Mouse (Mus musculus) hindbrain, postnatal 0 days (tissue): ENCODE results near the gene Zranb3. TPM values are rescaled to one million over a fixed set of nuclear protein-coding genes. Genes with fewer than 3 reads are reported as not detected.
"Not testable (repeated sequence)": the region's sequence is repeated elsewhere in the genome, so short reads cannot be mapped to it uniquely, and the experiment has no call there.

Experiments used
- ATAC-seq: fragments of 200-750 bp; cut with Nextera tagmentation; 2 replicates; pipeline ENCODE4 v1.8.0; 2017; ENCODE audit warnings: mild to moderate bottlenecking, moderate TSS enrichment, moderate library complexity
- DNase-seq: peaks from one replicate; pipeline ENCODE4 v3.0.0-alpha.2; 2015; ENCODE audit warnings: low spot score
- H3K27ac ChIP-seq: fragments of 300-500 bp; sonication (generic); 2 replicates; pipeline ENCODE4 v1.5.1; 2014; ENCODE audit warnings: mild to moderate bottlenecking
- H3K27me3 ChIP-seq: fragments of 300-500 bp; sonication (generic); 2 replicates; pipeline ENCODE4 v1.6.1; 2014; ENCODE audit warnings: low read length, mixed read lengths; ENCODE audit not compliant: insufficient read depth
- H3K36me3 ChIP-seq: fragments of 300-500 bp; sonication (generic); 2 replicates; pipeline ENCODE4 v1.6.1; 2014; ENCODE audit warnings: low read length, mixed read lengths; ENCODE audit not compliant: insufficient read depth
- H3K4me1 ChIP-seq: fragments of 300-500 bp; sonication (generic); 2 replicates; pipeline ENCODE4 v1.6.1; 2014; ENCODE audit warnings: antibody characterized with exemption, low read length, mixed read lengths; ENCODE audit not compliant: insufficient read depth
- H3K4me2 ChIP-seq: fragments of 300-500 bp; sonication (generic); 2 replicates; pipeline ENCODE4 v1.6.1; 2014; ENCODE audit warnings: low read depth, mild to moderate bottlenecking, low read length, moderate library complexity, mixed read lengths
- H3K4me3 ChIP-seq: fragments of 300-500 bp; sonication (generic); 2 replicates; pipeline ENCODE4 v1.5.1; 2014; ENCODE audit warnings: low read length
- H3K9ac ChIP-seq: fragments of 300-500 bp; sonication (generic); replicated peaks from 2 replicates; pipeline ENCODE4 v1.6.1; 2014; ENCODE audit warnings: mild to moderate bottlenecking, low read length, moderate library complexity, mixed read lengths
- H3K9me3 ChIP-seq: fragments of 300-500 bp; sonication (generic); 2 replicates; pipeline ENCODE4 v1.6.1; 2016; ENCODE audit warnings: low read length, mixed read lengths
- CTCF ChIP-seq: IDR thresholded peaks from 2 replicates; pipeline ENCODE4 v1.5.1; 2016; ENCODE audit warnings: antibody characterized with exemption, control low read depth, low read depth
- WGBS: fragments of 180-500 bp; shearing (Covaris S2); extraction: QIAGEN DNeasy Blood & Tissue Kit; methylation state at CpG from one replicate; pipeline ENCODE4 v1.1.7; 2014; 5-methylcytosine and 5-hydroxymethylcytosine counted together
- polyA plus RNA-seq: library from polyadenylated mRNA; unstranded; fragments of >200 nt; fragmentation: Nextera tagmentation; extraction: Ambion mirVana; gene quantifications from 2 replicates; pipeline ENCODE4 v1.2.1, GENCODE M21; 2015
- total RNA-seq: library from RNA; depleted of rRNA; stranded (reverse); fragments of >200 nt; gene quantifications from 2 replicates; pipeline ENCODE4 v1.2.3, GENCODE M21; 2014

The Zranb3 gene
- total and polyA plus RNA-seq, 2 experiments from 2014 or later = 3.8 to 8.9 TPM

- Histone ChIP-seq H3K4me2 (no peak overlapping the region), H3K9me3 (no peaks in the 10 kb centered on the region), H3K4me3 (no peak overlapping the region), H3K27ac (no peak overlapping the region), H3K27me3 (no peaks in the 10 kb centered on the region), H3K4me1 (no peaks in the 10 kb centered on the region), H3K36me3 (no peaks in the 10 kb centered on the region), H3K9ac (no peak overlapping the region)
- DNase-seq (no peak), ATAC-seq (no peak)
- 79% methylated on average over 4 of the region's 4 CpGs for WGBS
- TF ChIP-seq CTCF = no peak
Observed at GRCm38 (mm10) chr1:128013698-128014386, 89.0 kb downstream of the Zranb3 start.

DNA sequence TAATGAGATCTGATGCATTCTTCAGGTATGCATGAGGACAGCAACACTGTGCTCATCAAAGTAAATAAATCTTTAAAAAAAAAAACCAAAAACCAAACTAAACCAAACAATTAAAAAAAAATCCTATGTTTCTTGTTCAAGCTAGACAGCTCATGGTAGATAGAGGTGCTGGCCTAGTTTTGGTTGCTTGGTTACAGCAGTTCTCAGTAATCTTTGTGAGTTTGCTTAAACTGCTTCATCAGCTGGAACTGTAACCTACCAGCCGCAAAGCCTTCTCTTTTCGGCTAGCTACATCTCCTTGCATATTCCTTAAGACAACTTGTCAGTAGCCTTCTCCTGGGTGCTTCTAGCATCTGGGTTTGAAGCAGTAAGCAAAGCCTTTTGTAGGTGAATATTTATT lies 93.1 kb downstream of the Zranb3 start:
- no peaks in the 10 kb centered on the region for H3K9me3 ChIP-seq
- no peak for ATAC-seq
- no peaks in the 10 kb centered on the region for H3K27me3 ChIP-seq
- TF ChIP-seq CTCF = no peak
- WGBS = 64% methylated on average over 2 of the region's 2 CpGs
- no peak overlapping the region for H3K4me2 ChIP-seq
- no peaks in the 10 kb centered on the region for H3K4me1 ChIP-seq
- no peaks in the 10 kb centered on the region for H3K36me3 ChIP-seq
- DNase-seq = peak; percentile 15
- no peak overlapping the region for H3K9ac ChIP-seq
- no peak overlapping the region for H3K27ac ChIP-seq
- H3K4me3 ChIP-seq = no peak overlapping the region

DNA sequence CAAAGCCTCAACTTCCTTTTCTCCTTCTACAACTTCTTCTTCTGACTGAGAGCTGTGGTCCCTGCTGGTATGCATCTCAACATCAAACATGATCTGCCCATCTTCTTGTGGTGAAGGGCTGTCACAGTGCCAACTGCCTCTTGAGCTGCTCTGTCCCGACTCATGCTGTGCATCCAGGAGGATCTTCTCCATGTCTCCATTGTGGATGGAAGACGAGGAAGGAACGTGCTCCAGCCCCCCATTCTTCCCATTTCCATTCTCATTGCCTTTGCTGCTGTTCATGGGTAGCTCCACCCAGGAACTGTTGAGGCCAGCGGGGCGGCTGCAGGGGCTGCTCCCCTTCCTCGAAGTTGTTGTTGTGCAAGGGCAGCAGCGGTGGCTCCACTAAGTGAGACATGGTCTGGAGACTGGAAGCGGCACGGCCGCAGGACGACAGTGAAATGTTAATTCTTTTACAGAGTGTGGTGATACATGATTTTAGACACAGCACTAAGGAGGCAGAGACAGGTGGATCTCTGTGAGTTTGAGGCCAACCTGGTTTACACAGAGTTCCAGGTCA lies 96.7 kb downstream of the Zranb3 start:
- not testable (repeated sequence) for H3K27me3 ChIP-seq, H3K36me3 ChIP-seq, H3K27ac ChIP-seq, DNase-seq, H3K9ac ChIP-seq, H3K9me3 ChIP-seq, ATAC-seq, H3K4me3 ChIP-seq, H3K4me1 ChIP-seq, H3K4me2 ChIP-seq
- WGBS = 94% methylated on average over 11 of the region's 11 CpGs

DNA sequence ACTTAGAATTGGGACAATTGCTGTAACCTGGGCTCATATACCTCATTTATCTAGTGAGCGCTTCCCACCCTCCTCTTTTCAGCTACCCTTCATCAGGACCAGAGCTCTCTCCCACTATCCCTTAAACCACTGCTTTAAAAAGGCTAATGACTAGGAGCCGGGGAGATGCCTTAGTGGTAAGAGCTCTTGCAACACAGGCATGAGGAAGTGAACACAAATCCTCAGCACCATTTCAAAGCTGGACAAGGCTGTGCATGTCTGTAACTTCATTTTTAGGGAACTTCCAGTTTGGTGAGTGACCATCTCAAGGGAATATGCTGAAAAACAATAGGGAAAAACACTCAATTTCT lies 98.5 kb downstream of the Zranb3 start:
- Histone ChIP-seq H3K36me3 (no peaks in the 10 kb centered on the region), H3K9me3 (no peaks in the 10 kb centered on the region), H3K9ac (no peak overlapping the region), H3K4me2 (no peak overlapping the region), H3K4me3 (no peak overlapping the region), H3K27ac (no peak overlapping the region), H3K27me3 (no peaks in the 10 kb centered on the region), H3K4me1 (no peaks in the 10 kb centered on the region)
- no peak for DNase-seq
- no peak for TF ChIP-seq CTCF
- ATAC-seq = no peak
- WGBS = 79% methylated on average over 2 of the region's 2 CpGs

- no peak for ATAC-seq
- Histone ChIP-seq H3K9me3 (no peaks in the 10 kb centered on the region), H3K9ac (no peak overlapping the region), H3K27ac (no peak overlapping the region), H3K4me3 (no peak overlapping the region), H3K4me1 (no peaks in the 10 kb centered on the region), H3K4me2 (no peak overlapping the region), H3K36me3 (no peaks in the 10 kb centered on the region), H3K27me3 (no peaks in the 10 kb centered on the region)
- no peak for TF ChIP-seq CTCF
- DNase-seq = no peak
- WGBS = 78% methylated on average over 4 of the region's 4 CpGs
Observed at GRCm38 (mm10) chr1:128003712-128004370, 99.0 kb downstream of the Zranb3 start.

GRCm38 (mm10) chr1:128002159-128002558 lies 100.7 kb downstream of the Zranb3 start:
- H3K27me3 ChIP-seq = no peaks in the 10 kb centered on the region
- H3K4me1 ChIP-seq = no peaks in the 10 kb centered on the region
- WGBS = 94% methylated on average over 2 of the region's 2 CpGs
- H3K27ac ChIP-seq = no peak overlapping the region
- no peak overlapping the region for H3K9ac ChIP-seq
- no peak overlapping the region for H3K4me3 ChIP-seq
- no peak for TF ChIP-seq CTCF
- no peak for DNase-seq
- no peaks in the 10 kb centered on the region for H3K36me3 ChIP-seq
- H3K4me2 ChIP-seq = no peak overlapping the region
- H3K9me3 ChIP-seq = no peaks in the 10 kb centered on the region
- no peak for ATAC-seq

DNA sequence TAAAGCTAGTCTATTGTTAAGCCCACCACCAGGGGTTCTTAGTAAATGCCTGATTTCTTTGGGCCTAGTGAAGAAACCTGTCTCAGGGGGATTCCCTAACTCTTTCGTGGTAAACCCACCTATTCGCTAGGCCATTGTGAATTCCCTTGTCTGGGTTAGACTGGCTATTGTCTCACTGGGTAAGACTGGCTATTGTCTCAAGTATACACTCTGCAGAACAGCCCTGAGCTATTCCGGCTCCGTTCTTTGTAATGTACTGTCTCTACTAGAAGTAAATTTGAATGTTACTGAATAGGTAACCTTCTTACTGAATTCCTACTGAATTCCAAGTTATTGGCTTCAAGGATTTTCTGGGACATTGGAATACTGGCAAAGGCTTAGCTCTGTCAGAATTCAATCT lies 101.9 kb downstream of the Zranb3 start:
- H3K27me3 ChIP-seq, DNase-seq, ATAC-seq, H3K4me2 ChIP-seq, H3K4me1 ChIP-seq, H3K9me3 ChIP-seq, H3K9ac ChIP-seq, H3K4me3 ChIP-seq, H3K36me3 ChIP-seq, H3K27ac ChIP-seq: not testable (repeated sequence)
- WGBS = 78% methylated on average over 4 of the region's 4 CpGs
